Mouse (Mus musculus) CD4-positive helper T cell, adult 2 months (primary cell): ENCODE results near the gene Necab2.

ENCODE experiments used
- DNase-seq: peaks from one replicate; pipeline ENCODE4 v3.0.0-alpha.2; 2012; ENCODE audit warnings: low read depth, missing footprints, low spot score

Gene Necab2

DNA sequence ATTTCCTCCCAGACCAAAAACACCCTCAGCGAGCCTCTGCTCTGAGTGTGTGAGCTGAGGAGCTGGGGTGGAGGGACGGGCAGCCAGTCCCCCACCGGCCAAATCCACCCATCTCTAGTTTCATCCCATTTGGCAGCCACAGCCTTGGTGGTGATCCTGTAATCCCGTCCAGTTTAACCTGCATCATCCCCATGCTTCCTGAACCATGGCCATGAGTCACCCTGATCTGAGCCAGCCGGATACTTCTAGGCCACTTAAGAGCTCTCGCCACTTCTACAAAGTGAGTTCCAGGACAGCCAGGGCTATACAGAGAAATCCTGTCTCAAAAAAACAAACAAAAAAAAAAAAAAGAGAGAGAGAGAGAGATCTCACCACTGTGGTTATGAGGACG, 18.2 kb upstream of the Necab2 start:
- DNase-seq, result no peak

GRCm38 (mm10) chr8:119428766-119429327, 17.7 kb upstream of the Necab2 start:
- DNase-seq, result no peak

- no peak for DNase-seq
Measured at GRCm38 (mm10) chr8:119429552-119429951, 17.0 kb upstream of the Necab2 start.

GRCm38 (mm10) chr8:119430250-119430649, 16.3 kb upstream of the Necab2 start:
- no peak for DNase-seq

- no peak for DNase-seq
Measured at GRCm38 (mm10) chr8:119430690-119431089, 15.8 kb upstream of the Necab2 start.

GRCm38 (mm10) chr8:119432372-119432771, 14.1 kb upstream of the Necab2 start:
- DNase-seq, result no peak

DNA sequence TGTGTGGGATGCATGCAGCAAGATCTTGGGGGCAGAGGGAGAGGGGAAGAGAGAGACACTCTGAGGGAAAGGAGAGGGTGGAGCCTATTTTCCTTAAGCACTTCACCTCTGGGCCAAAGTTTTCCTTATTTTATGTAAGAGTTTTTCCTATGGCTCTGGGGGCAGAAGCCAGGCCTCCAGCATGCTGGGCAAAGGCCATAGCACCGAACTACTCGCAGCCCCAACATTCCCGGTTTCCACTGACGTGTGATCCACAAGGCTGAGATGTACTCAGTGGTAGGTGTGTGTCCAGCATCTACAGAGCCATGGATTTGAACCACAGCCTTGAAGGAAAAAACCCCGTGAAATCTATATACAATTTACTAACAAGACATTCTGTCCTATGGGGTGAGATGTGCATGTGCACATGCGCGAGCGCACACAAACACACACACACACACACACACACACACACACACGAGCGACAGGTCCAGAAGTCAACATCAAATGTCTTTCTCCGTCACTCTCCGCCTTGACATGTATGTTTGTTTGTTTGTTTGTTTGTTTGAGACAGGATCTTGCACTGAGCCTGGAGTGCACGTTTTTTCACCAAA, 12.8 kb upstream of the Necab2 start, which contains the start of gene Osgin1:
Gene Osgin1 (plus strand): TSS at position 543 of the 593 bp plus-strand sequence.
- no peak for DNase-seq

GRCm38 (mm10) chr8:119434569-119434968, 11.9 kb upstream of the Necab2 start:
- DNase-seq, result no peak

- DNase-seq, result no peak
Measured at GRCm38 (mm10) chr8:119435527-119435926, 11.0 kb upstream of the Necab2 start.

DNA sequence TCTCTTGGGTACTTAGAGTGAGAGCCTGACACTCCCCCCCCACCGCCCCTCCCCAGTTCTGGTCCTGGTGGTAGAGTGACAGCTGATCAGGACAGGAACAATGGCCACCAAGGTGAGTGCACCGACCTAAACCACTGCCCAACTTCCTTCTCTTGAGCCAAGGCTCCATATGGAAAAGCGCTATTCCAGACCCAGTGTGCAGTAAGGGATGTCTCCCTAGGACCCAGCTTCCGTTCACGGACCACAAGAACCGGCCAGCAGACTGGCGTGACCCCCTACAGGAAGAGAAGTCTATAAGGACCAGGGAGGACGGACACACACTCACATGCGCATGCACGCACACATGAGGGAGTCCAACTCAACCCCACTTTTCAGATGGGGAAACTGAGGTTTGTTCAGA, 10.2 kb upstream of the Necab2 start:
- no peak for DNase-seq

GRCm38 (mm10) chr8:119436933-119437332, 9.6 kb upstream of the Necab2 start:
- DNase-seq, result peak; percentile 41

DNA sequence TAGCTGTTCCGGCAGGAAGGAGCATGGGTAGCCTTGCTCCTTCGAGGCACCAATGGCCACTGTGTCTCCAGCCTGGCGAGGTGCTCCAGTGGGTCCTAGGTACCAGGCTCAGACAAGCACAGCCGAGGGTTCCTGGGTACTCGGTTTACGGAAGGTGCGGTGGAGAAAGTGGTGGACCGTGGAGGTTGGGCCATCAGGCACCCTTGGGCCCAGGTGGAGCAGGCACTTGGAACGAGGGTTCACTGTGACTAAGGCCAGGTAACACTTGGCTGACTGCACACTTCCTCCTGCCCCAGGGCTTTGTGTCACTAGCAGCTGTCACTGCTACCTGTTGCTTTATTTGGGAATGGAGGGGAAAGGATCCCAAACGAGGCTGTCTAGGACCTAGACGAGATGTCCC, 9.0 kb upstream of the Necab2 start:
- no peak for DNase-seq

DNA sequence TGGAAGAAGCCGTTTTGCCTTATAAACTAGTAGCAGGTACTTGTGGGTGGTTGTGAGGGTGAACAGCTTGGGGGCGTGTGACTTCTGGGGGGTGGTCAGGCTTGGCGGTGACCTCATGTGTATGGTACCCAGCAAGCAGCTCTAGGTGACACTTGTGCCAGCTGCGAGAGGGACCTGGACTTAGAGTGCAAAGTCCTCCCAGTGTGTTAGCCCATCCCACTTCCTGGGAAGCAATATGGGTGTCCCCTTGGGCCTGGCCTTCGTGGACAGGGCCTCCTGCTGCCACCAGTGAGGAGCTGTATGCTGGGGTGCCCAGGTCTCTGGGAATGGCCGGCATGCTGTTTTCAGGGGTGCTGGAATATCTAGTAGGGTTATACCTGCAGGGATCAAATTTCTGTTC, 7.6 kb upstream of the Necab2 start:
- DNase-seq, result no peak

GRCm38 (mm10) chr8:119439424-119439823, 7.1 kb upstream of the Necab2 start:
- no peak for DNase-seq

GRCm38 (mm10) chr8:119439893-119440249, 6.6 kb upstream of the Necab2 start:
- no peak for DNase-seq

DNA sequence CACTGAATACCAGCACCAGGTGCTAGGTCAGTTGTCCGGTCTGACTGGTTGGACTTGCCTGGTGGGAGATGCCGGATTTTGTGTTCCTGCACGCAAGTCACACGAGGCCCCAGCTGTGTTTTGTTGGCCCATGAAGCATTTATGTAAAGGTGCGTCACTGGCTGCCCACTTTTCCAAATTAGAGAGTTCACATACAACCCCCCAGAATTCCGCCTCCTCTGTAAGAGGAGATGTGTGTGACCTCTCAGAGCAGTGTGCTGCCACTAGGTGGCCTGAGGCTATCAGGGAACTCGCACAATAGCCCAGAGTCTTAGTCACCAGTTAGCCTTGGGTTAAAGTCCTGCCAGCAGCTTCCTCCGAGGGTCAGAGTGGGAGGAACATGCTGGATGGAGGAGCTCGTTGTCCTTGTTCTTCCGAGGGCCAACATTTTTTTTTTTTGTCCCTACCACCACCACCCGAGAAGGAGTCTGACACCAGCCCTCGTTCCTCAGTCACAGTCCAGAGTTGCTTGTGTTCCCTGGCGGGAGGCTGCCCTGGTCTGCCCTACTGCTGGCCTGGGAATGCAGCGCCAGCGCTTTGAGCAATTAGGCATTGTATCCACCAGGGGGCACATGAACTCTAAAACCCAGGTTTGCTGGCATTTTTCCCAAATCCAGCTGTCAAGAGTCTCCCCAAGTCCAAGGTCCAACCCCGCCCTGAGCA, 6.1 kb upstream of the Necab2 start:
- no peak for DNase-seq

GRCm38 (mm10) chr8:119440952-119441270, 5.6 kb upstream of the Necab2 start:
- DNase-seq, result peak; percentile 58

- DNase-seq, result no peak
Measured at GRCm38 (mm10) chr8:119442013-119442412, 4.5 kb upstream of the Necab2 start.

GRCm38 (mm10) chr8:119442970-119443369, 3.5 kb upstream of the Necab2 start:
- no peak for DNase-seq

GRCm38 (mm10) chr8:119446990-119447780, 666 bp downstream of the Necab2 start:
- DNase-seq, result no peak

DNA sequence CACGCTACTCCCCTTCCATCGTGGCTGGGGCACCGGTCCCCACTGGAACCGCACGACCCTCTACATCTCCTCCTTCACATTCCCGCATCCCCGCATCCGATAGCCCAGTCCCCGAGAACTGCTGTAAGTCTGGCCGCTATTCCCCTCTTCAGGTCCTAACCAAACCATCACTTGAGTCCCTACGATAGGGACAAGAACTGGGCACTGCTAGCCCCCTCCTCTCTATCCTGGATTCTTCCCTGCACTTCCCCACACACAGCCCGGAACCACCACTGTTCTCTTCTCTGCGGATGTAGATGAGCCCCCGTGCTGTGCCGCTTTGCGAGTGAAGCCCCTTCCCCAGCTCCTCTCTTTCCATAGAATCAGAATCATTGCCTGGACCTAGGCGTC, 1.3 kb downstream of the Necab2 start:
- DNase-seq, result no peak

GRCm38 (mm10) chr8:119449627-119450026, 3.1 kb downstream of the Necab2 start:
- no peak for DNase-seq

DNA sequence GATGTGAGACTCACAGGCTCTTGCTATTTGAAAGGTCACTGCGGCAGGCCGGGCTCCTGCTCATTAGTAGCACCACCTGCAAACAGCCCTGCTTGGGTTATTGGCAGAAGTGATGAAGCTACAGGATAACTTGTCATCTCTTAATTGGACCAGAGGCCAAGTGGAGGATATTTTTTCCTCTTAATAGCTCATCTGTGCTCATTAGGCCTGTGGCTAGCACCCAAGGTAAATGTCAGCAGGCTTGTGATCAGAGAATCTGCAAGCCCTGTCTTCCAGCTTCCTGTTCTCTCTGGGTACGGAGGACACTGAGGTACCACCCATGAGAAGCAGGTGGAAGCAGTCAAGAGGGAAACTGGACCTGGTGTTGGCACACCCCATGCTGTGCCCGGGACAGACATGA, 4.6 kb downstream of the Necab2 start:
- DNase-seq, result no peak
